Mouse (Mus musculus) embryonic facial prominence, embryonic 14.5 days (tissue): ENCODE data around the gene Lmf1. TPM values are rescaled to one million over a fixed set of nuclear protein-coding genes. Genes with fewer than 3 reads are reported as not detected.

Experiments used
- ATAC-seq: fragments of 200-750 bp; cut with Nextera tagmentation; 2 replicates; pipeline ENCODE4 v1.8.0; 2017; ENCODE audit warnings: low read depth, moderate number of reproducible peaks, moderate TSS enrichment
- DNase-seq: peaks from one replicate; pipeline ENCODE4 v3.0.0-alpha.2; 2015; ENCODE audit warnings: low spot score
- H3K27ac ChIP-seq: fragments of 300-500 bp; sonication (generic); replicated peaks from 2 replicates; pipeline ENCODE4 v1.5.1; 2014; ENCODE audit warnings: low read depth, mild to moderate bottlenecking, low read length, moderate library complexity
- H3K27me3 ChIP-seq: fragments of 300-500 bp; sonication (generic); replicated peaks from 2 replicates; pipeline ENCODE4 v1.6.1; 2014; ENCODE audit warnings: low read length; ENCODE audit not compliant: control insufficient read depth, insufficient read depth
- H3K36me3 ChIP-seq: fragments of 300-500 bp; sonication (generic); 2 replicates; pipeline ENCODE4 v1.6.1; 2014; ENCODE audit warnings: low read length, mixed read lengths; ENCODE audit not compliant: control insufficient read depth, insufficient read depth
- H3K4me1 ChIP-seq: fragments of 300-500 bp; sonication (generic); 2 replicates; pipeline ENCODE4 v1.6.1; 2014; ENCODE audit warnings: antibody characterized with exemption, low read length; ENCODE audit not compliant: control insufficient read depth, insufficient read depth
- H3K4me2 ChIP-seq: fragments of 300-500 bp; sonication (generic); 2 replicates; pipeline ENCODE4 v1.6.1; 2014; ENCODE audit warnings: low read depth, mild to moderate bottlenecking, low read length, moderate library complexity, mixed read lengths
- H3K4me3 ChIP-seq: fragments of 300-500 bp; sonication (generic); 2 replicates; pipeline ENCODE4 v1.5.1; 2014; ENCODE audit warnings: low read depth, mild to moderate bottlenecking, low read length
- H3K9ac ChIP-seq: fragments of 300-500 bp; sonication (generic); 2 replicates; pipeline ENCODE4 v1.6.1; 2014; ENCODE audit warnings: low read depth, mild to moderate bottlenecking, low read length, moderate library complexity, mixed read lengths
- H3K9me3 ChIP-seq: fragments of 300-500 bp; sonication (generic); 2 replicates; pipeline ENCODE4 v1.6.1; 2016; ENCODE audit warnings: low read length; ENCODE audit not compliant: control insufficient read depth
- WGBS: fragments of 180-500 bp; shearing (Covaris S2); extraction: QIAGEN DNeasy Blood & Tissue Kit; methylation state at CpG from one replicate; pipeline ENCODE4 v1.1.7; 2014; 5-methylcytosine and 5-hydroxymethylcytosine counted together
- polyA plus RNA-seq: library from polyadenylated mRNA; unstranded; fragments of >200 nt; fragmentation: Nextera tagmentation; extraction: Ambion mirVana; gene quantifications from 2 replicates; pipeline ENCODE4 v1.2.1, GENCODE M21; 2014

The Lmf1 gene
- polyA plus RNA-seq, 1 experiment from 2014 or later = 27.3 TPM

DNA sequence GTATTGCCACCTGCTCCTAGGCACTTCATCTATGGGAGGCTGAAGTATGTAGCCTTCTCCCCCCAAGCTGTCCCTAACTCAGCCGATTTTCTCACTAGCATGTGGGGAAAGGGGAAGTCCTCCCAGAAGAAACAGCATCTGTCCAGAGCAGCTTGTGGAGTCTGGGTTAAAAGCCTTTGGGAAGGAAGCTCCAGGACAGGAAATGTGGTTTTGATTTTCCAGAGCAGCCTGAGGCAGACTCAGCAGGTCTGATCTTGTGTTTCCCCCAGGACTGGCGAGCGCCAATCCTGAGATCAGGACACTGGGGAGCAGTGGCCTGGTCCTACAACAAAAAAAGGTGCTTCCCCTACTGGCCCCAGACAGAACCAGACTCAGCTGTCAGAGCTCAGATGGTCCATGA is 23.7 kb upstream of the Lmf1 start:
- Histone ChIP-seq H3K4me3 (no peak overlapping the region), H3K4me2 (no peak overlapping the region), H3K36me3 (no peaks in the 10 kb centered on the region), H3K27me3 (no peaks in the 10 kb centered on the region), H3K27ac (peak overlapping the region; percentile 28; the same call in 1 of the 2 replicates), H3K9me3 (no peaks in the 10 kb centered on the region), H3K4me1 (peaks cover 24% of the 10 kb centered on the region), H3K9ac (no peak overlapping the region)
- 23% methylated on average over 3 of the region's 3 CpGs for WGBS
- DNase-seq = peak; percentile 66
- peak; percentile 26; the same call in 1 of the 2 replicates for ATAC-seq

GRCm38 (mm10) chr17:25555666-25556629 is 22.9 kb upstream of the Lmf1 start:
- H3K27me3 ChIP-seq = no peaks in the 10 kb centered on the region
- peak; percentile 45 for ATAC-seq
- peaks cover 24% of the 10 kb centered on the region for H3K4me1 ChIP-seq
- peak overlapping the region; percentile 32 for H3K4me3 ChIP-seq
- DNase-seq = peak; percentile 72
- H3K27ac ChIP-seq = peak overlapping the region; percentile 53; the same call in 1 of the 2 replicates
- no peaks in the 10 kb centered on the region for H3K9me3 ChIP-seq
- H3K36me3 ChIP-seq = no peaks in the 10 kb centered on the region
- peak overlapping the region; percentile 64 for H3K4me2 ChIP-seq
- WGBS = 6% methylated on average over 25 of the region's 29 CpGs
- H3K9ac ChIP-seq = peak overlapping the region; percentile 47

GRCm38 (mm10) chr17:25556630-25557354 is 22.1 kb upstream of the Lmf1 start:
- H3K27me3 ChIP-seq = no peaks in the 10 kb centered on the region
- peak overlapping the region; percentile 47 for H3K9ac ChIP-seq
- H3K4me1 ChIP-seq = peaks cover 24% of the 10 kb centered on the region
- peak overlapping the region; percentile 64 for H3K4me2 ChIP-seq
- no peaks in the 10 kb centered on the region for H3K9me3 ChIP-seq
- whole genome bisulfite sequencing = 9% methylated on average over 21 of the region's 21 CpGs
- peak overlapping the region; percentile 53 for H3K27ac ChIP-seq
- no peaks in the 10 kb centered on the region for H3K36me3 ChIP-seq
- H3K4me3 ChIP-seq = peak overlapping the region; percentile 32
- ATAC-seq (peak; percentile 34), DNase-seq (peak; percentile 69)

DNA sequence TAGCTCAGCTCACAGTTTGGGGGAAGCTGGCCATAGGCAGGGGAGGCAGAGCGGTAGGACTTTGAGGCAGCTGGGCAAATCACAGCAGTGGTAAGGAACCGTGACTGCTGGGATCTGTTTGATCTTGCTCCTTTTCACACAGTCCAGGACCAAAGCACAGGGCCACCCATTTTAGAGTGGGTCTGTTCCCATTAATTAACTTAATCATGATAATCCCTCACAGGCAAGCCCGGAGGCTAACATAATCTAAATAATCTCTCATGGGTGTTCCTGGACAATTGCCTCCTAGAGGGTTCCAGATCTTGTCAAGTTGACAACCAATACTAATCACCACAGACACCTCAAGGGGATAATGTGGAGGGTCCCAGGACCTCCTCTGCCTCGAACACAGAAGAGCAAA is 19.3 kb upstream of the Lmf1 start:
- Histone ChIP-seq H3K4me1 (peaks cover 24% of the 10 kb centered on the region), H3K9ac (no peak overlapping the region), H3K4me2 (no peak overlapping the region), H3K4me3 (no peak overlapping the region), H3K27me3 (no peaks in the 10 kb centered on the region), H3K27ac (no peak overlapping the region), H3K9me3 (no peaks in the 10 kb centered on the region), H3K36me3 (no peaks in the 10 kb centered on the region)
- DNase-seq (no peak), ATAC-seq (no peak)
- WGBS = 31% methylated on average over 4 of the region's 4 CpGs

DNA sequence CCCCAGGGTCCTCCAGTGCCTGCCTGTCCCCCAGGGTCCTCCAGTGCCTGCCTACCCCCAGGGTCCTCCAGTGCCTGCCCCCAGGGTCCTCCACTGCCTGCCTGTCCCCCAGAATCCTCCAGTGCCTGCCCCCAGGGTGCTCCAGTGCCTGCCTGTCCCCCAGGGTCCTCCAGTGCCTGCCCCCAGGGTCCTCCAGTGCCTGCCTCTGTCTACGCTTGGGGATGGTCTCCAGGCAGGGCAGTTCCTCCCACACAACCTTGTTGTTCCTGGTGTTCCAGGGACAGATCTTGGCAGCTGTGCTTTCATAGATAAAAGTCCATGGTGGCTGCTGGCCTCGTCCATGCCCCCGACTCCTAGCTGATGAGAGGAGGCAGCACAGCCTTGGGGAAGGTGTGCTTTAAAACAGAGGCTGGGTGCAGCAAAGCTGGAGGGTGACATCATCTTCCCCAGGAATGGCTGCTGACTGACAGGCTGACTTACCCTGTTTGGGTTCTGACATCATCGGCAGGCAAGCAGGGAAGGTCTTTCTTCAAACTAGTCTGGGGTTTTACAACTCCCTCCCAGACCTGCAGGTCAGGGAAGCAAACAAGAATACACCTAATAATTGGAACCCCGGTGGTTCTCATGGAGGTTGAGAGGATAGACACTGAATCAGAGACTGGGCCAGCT is 18.2 kb upstream of the Lmf1 start:
- Histone ChIP-seq H3K4me1 (peaks cover 21% of the 10 kb centered on the region), H3K27ac (no peak overlapping the region), H3K36me3 (no peaks in the 10 kb centered on the region), H3K9me3 (no peaks in the 10 kb centered on the region), H3K4me3 (no peak overlapping the region), H3K27me3 (no peaks in the 10 kb centered on the region), H3K9ac (no peak overlapping the region), H3K4me2 (no peak overlapping the region)
- 59% methylated on average over 5 of the region's 5 CpGs for WGBS
- no peak for DNase-seq
- ATAC-seq = no peak

DNA sequence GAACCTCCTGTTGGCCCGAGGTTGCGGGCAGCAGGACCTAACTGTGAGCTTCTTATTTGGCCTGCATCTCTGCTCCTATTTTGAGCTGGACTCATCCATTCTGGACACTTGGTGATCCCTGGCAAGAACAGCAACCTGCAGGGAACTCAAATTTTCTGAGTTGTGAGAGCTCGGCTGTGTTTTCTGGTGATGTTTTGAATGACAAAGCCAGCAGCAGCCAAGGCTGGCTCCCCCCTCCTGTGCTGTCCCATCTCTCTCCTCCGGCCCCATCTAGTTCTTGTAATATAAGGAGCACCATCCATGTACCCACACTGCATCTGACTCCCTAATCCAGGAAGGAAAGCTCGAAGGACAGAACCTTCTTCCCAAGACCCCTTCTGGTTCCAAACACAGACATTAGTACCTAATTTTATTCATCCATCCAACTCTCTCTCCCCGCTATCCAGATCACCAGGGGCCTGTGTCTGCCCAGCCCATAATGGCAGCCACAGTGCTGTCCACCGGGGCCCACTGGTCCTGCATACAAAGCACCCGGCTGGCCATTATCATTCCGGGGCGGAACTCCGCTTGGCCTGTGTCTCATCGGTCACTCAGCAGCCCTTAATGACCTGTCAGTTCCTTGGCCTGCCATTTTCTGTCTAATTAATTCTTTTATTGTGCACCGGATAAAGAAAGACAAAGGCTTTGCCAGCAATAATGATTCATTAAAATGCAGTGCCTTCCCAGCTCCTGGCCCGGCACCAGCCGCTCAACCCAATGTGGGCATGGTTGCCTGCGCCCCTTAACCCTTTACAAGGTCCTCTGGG is 17.5 kb upstream of the Lmf1 start:
- WGBS = 74% methylated on average over 16 of the region's 16 CpGs
- Histone ChIP-seq H3K27me3 (no peaks in the 10 kb centered on the region), H3K4me3 (no peak overlapping the region), H3K27ac (no peak overlapping the region), H3K9me3 (no peaks in the 10 kb centered on the region), H3K36me3 (no peaks in the 10 kb centered on the region), H3K4me2 (no peak overlapping the region), H3K9ac (no peak overlapping the region), H3K4me1 (peaks cover 13% of the 10 kb centered on the region)
- peak; percentile 53 for DNase-seq
- ATAC-seq = peak; percentile 55; the same call in 1 of the 2 replicates

GRCm38 (mm10) chr17:25564481-25564880 is 14.4 kb upstream of the Lmf1 start:
- Histone ChIP-seq H3K4me2 (no peak overlapping the region), H3K36me3 (0 out of 2 replicates have a peak, but pooled peaks cover 6% of the 10 kb centered on the region), H3K4me3 (no peak overlapping the region), H3K27ac (no peak overlapping the region), H3K4me1 (peaks cover 12% of the 10 kb centered on the region), H3K9me3 (no peaks in the 10 kb centered on the region), H3K27me3 (peaks cover 9% of the 10 kb centered on the region; the same call in 1 of the 2 replicates), H3K9ac (no peak overlapping the region)
- DNase-seq (no peak), ATAC-seq (no peak)
- 69% methylated on average over 5 of the region's 5 CpGs for whole genome bisulfite sequencing
